Mouse (Mus musculus) forebrain, embryonic 11.5 days (tissue): ENCODE results near the gene Fez2. TPM values are rescaled to one million over a fixed set of nuclear protein-coding genes. Genes with fewer than 3 reads are reported as not detected.

Experiments used
- ATAC-seq: fragments of 200-750 bp; cut with Nextera tagmentation; replicated peaks from 2 replicates; pipeline ENCODE4 v1.8.0; 2017; ENCODE audit warnings: moderate TSS enrichment; ENCODE audit not compliant: low FRiP score
- DNase-seq: peaks from one replicate; pipeline ENCODE4 v3.0.0-alpha.2; 2017; ENCODE audit warnings: low spot score
- H3K27ac ChIP-seq: fragments of 300-500 bp; sonication (generic); 2 replicates; pipeline ENCODE4 v1.5.1; 2014; ENCODE audit warnings: low read depth, low read length
- H3K27me3 ChIP-seq: fragments of 300-500 bp; sonication (generic); 2 replicates; pipeline ENCODE4 v1.6.1; 2014; ENCODE audit warnings: mild to moderate bottlenecking, low read length, mixed read lengths; ENCODE audit not compliant: control insufficient read depth, insufficient read depth
- H3K36me3 ChIP-seq: fragments of 300-500 bp; sonication (generic); 2 replicates; pipeline ENCODE4 v1.6.1; 2014; ENCODE audit warnings: mild to moderate bottlenecking, low read length, moderate library complexity, mixed read lengths; ENCODE audit not compliant: control insufficient read depth, insufficient read depth
- H3K4me1 ChIP-seq: fragments of 300-500 bp; sonication (generic); replicated peaks from 2 replicates; pipeline ENCODE4 v1.6.1; 2014; ENCODE audit warnings: low read length, mixed read lengths; ENCODE audit not compliant: control insufficient read depth, insufficient read depth
- H3K4me2 ChIP-seq: fragments of 300-500 bp; sonication (generic); 2 replicates; pipeline ENCODE4 v1.6.1; 2014; ENCODE audit warnings: low read depth, mild to moderate bottlenecking, low read length, moderate library complexity, mixed read lengths; ENCODE audit not compliant: severe bottlenecking
- H3K4me3 ChIP-seq: fragments of 300-500 bp; sonication (generic); 2 replicates; pipeline ENCODE4 v1.5.1; 2014; ENCODE audit warnings: low read depth, low read length
- H3K9ac ChIP-seq: fragments of 300-500 bp; sonication (generic); 2 replicates; pipeline ENCODE4 v1.6.1; 2014; ENCODE audit warnings: low read length
- H3K9me3 ChIP-seq: fragments of 300-500 bp; sonication (generic); 2 replicates; pipeline ENCODE4 v1.6.1; 2016; ENCODE audit warnings: low read length, mixed read lengths; ENCODE audit not compliant: control insufficient read depth
- WGBS: fragments of 180-500 bp; shearing (Covaris S2); extraction: QIAGEN DNeasy Blood & Tissue Kit; methylation state at CpG from one replicate; pipeline ENCODE4 v1.1.7; 2014; 5-methylcytosine and 5-hydroxymethylcytosine counted together
- polyA plus RNA-seq: library from polyadenylated mRNA; unstranded; fragments of >200 nt; fragmentation: Nextera tagmentation; extraction: Ambion mirVana; gene quantifications from 2 replicates; pipeline ENCODE4 v1.2.1, GENCODE M21; 2014

The Fez2 gene
- polyA plus RNA-seq, 1 experiment from 2014 or later = 35.7 TPM

GRCm38 (mm10) chr17:78373174-78373573 lies 44.8 kb downstream of the Fez2 start:
- H3K27ac ChIP-seq = no peak overlapping the region
- DNase-seq = no peak
- no peak overlapping the region for H3K9ac ChIP-seq
- H3K27me3 ChIP-seq = no peaks in the 10 kb centered on the region
- no peak overlapping the region for H3K4me3 ChIP-seq
- no peak for ATAC-seq
- H3K9me3 ChIP-seq = no peaks in the 10 kb centered on the region
- no peaks in the 10 kb centered on the region; the same call in 1 of the 2 replicates for H3K36me3 ChIP-seq
- no peak overlapping the region for H3K4me2 ChIP-seq
- 94% methylated on average over 6 of the region's 6 CpGs for WGBS
- no peaks in the 10 kb centered on the region for H3K4me1 ChIP-seq

- DNase-seq = no peak
- 83% methylated on average over 1 of the region's 1 CpGs for WGBS
- Histone ChIP-seq H3K9ac (no peak overlapping the region), H3K27ac (no peak overlapping the region), H3K4me1 (no peaks in the 10 kb centered on the region), H3K36me3 (no peaks in the 10 kb centered on the region; the same call in 1 of the 2 replicates), H3K27me3 (no peaks in the 10 kb centered on the region), H3K4me3 (no peak overlapping the region), H3K9me3 (no peaks in the 10 kb centered on the region), H3K4me2 (no peak overlapping the region)
- ATAC-seq = no peak
Observed at GRCm38 (mm10) chr17:78370445-78370844, 47.5 kb downstream of the Fez2 start.

GRCm38 (mm10) chr17:78368481-78368880 lies 49.5 kb downstream of the Fez2 start:
- H3K27ac ChIP-seq = no peak overlapping the region
- H3K4me1 ChIP-seq = no peaks in the 10 kb centered on the region
- H3K27me3 ChIP-seq = no peaks in the 10 kb centered on the region
- no peak for ATAC-seq
- no peak overlapping the region for H3K4me3 ChIP-seq
- 63% methylated on average over 8 of the region's 8 CpGs for WGBS
- H3K9ac ChIP-seq = no peak overlapping the region
- no peaks in the 10 kb centered on the region; the same call in 1 of the 2 replicates for H3K36me3 ChIP-seq
- no peak overlapping the region for H3K4me2 ChIP-seq
- no peak for DNase-seq
- H3K9me3 ChIP-seq = no peaks in the 10 kb centered on the region

- no peaks in the 10 kb centered on the region for H3K4me1 ChIP-seq
- DNase-seq (peak; percentile 11), ATAC-seq (no peak)
- no peaks in the 10 kb centered on the region for H3K9me3 ChIP-seq
- H3K27ac ChIP-seq = no peak overlapping the region
- WGBS = 88% methylated on average over 7 of the region's 7 CpGs
- H3K4me3 ChIP-seq = no peak overlapping the region
- H3K9ac ChIP-seq = no peak overlapping the region
- no peaks in the 10 kb centered on the region; the same call in 1 of the 2 replicates for H3K36me3 ChIP-seq
- no peaks in the 10 kb centered on the region for H3K27me3 ChIP-seq
- H3K4me2 ChIP-seq = no peak overlapping the region
Observed at GRCm38 (mm10) chr17:78366070-78366469, 51.9 kb downstream of the Fez2 start.

- DNase-seq (peak; percentile 42), ATAC-seq (no peak)
- Histone ChIP-seq H3K4me1 (no peaks in the 10 kb centered on the region), H3K36me3 (no peaks in the 10 kb centered on the region; the same call in 1 of the 2 replicates), H3K9me3 (no peaks in the 10 kb centered on the region), H3K27ac (no peak overlapping the region), H3K4me2 (no peak overlapping the region), H3K27me3 (no peaks in the 10 kb centered on the region), H3K9ac (no peak overlapping the region), H3K4me3 (no peak overlapping the region)
- 89% methylated on average over 23 of the region's 23 CpGs for WGBS
Observed at GRCm38 (mm10) chr17:78364555-78365302, 53.2 kb downstream of the Fez2 start.

- ATAC-seq (no peak), DNase-seq (no peak)
- WGBS = 87% methylated on average over 13 of the region's 13 CpGs
- Histone ChIP-seq H3K27ac (no peak overlapping the region), H3K9ac (no peak overlapping the region), H3K4me2 (no peak overlapping the region), H3K9me3 (no peaks in the 10 kb centered on the region), H3K4me1 (no peaks in the 10 kb centered on the region), H3K36me3 (no peaks in the 10 kb centered on the region), H3K4me3 (no peak overlapping the region), H3K27me3 (no peaks in the 10 kb centered on the region; the same call in 1 of the 2 replicates)
Observed at GRCm38 (mm10) chr17:78361939-78362728, 55.8 kb downstream of the Fez2 start.

- H3K27ac ChIP-seq = no peak overlapping the region
- H3K9me3 ChIP-seq = no peaks in the 10 kb centered on the region
- no peaks in the 10 kb centered on the region; the same call in 1 of the 2 replicates for H3K27me3 ChIP-seq
- WGBS = 79% methylated on average over 7 of the region's 7 CpGs
- no peaks in the 10 kb centered on the region for H3K4me1 ChIP-seq
- DNase-seq = no peak
- no peak overlapping the region for H3K9ac ChIP-seq
- no peaks in the 10 kb centered on the region for H3K36me3 ChIP-seq
- no peak overlapping the region for H3K4me2 ChIP-seq
- H3K4me3 ChIP-seq = no peak overlapping the region
- no peak for ATAC-seq
Observed at GRCm38 (mm10) chr17:78358251-78358726, 59.7 kb downstream of the Fez2 start.

- ATAC-seq (peak; percentile 55; the same call in 1 of the 2 replicates), DNase-seq (no peak)
- no peaks in the 10 kb centered on the region for H3K4me1 ChIP-seq
- WGBS = 51% methylated on average over 4 of the region's 4 CpGs
- no peak overlapping the region for H3K4me2 ChIP-seq
- H3K36me3 ChIP-seq = no peaks in the 10 kb centered on the region
- no peaks in the 10 kb centered on the region for H3K9me3 ChIP-seq
- H3K4me3 ChIP-seq = no peak overlapping the region
- H3K9ac ChIP-seq = no peak overlapping the region
- no peak overlapping the region for H3K27ac ChIP-seq
- no peaks in the 10 kb centered on the region; the same call in 1 of the 2 replicates for H3K27me3 ChIP-seq
Observed at GRCm38 (mm10) chr17:78357753-78358152, 60.2 kb downstream of the Fez2 start.
